17 mouse cellular contexts compared by ENCODE assay signal in genomic region chr4:132446105-132446504, GRCm38 (mm10).
DNase-seq lines count a peak whose midpoint lies in the region.
"Had no signal": no experiment of that assay in that cellular context is flagged by ENCODE, and none has a peak within 500 bp of the region (broad histone marks: within the 10 kb centered on the region; RNA-seq: fewer than 3 reads in every experiment).

No protein-coding gene starts in this region.

- peak; percentile 26 for DNase-seq in kidney, adult 11 months
- DNase-seq in kidney, postnatal 10 days = no peak
- peak; percentile 65 for DNase-seq in 3134 (ENCODE audit: extremely low read depth, insufficient read length, low spot score)
- DNase-seq in NIH3T3 (ENCODE audit: low read depth) = peak; percentile 50
- DNase-seq in kidney, postnatal 25 days = peak; percentile 23 to 56
- DNase-seq in cerebellum, adult 11 months = no peak
- DNase-seq in spleen, postnatal 36 days (ENCODE audit: low spot score in 2 of 2) = no peak
- DNase-seq: cerebellum, adult 9-11 months; forebrain, postnatal 0 days; gastrocnemius, postnatal 25 days; heart, adult 18-20 months; heart, postnatal 14 days; left cerebral cortex, postnatal 4 days; lung, postnatal 4 days; midbrain, embryonic 14.5 days; thymus, adult 2 months; thymus, postnatal 4 days had no signal

Comparison
In these comparisons a context has a peak if more than half of its experiments do, and no peak if none do; other contexts are left out.
1. DNase-seq: peak in kidney, adult 11 months (single experiment), 3134 (single experiment), NIH3T3 (single experiment) and kidney, postnatal 25 days (2 of 2); none in kidney, postnatal 10 days (single experiment), cerebellum, adult 11 months (single experiment) and spleen, postnatal 36 days (0 of 2).